Mouse (Mus musculus): ENCODE measurements at regions not wholly inside any gene's neighbourhood (a gene's known extent, or its start where the extent isn't known, plus 50 kb on each side); places are given as distances from the start of the nearest gene placed in this dataset.
A peak's percentile ranks its signal among the peaks of the same experiment; 100 is the strongest.

- no peaks in the 10 kb centered on the region for H3K9me3 ChIP-seq (ENCODE audit: low read length)
- no peak overlapping the region for H3K4me3 ChIP-seq (ENCODE audit: low read depth, low read length)
- no peaks in the 10 kb centered on the region for H3K27me3 ChIP-seq (ENCODE audit: insufficient read depth, low read length)
- no peak overlapping the region for H3K9ac ChIP-seq (replicated peaks; ENCODE audit: low read length, poor library complexity, severe bottlenecking)
- 76% methylated on average over 12 of the region's 12 CpGs for WGBS
- H3K4me1 ChIP-seq (ENCODE audit: insufficient read depth, low read length): no peaks in the 10 kb centered on the region
- TF ChIP-seq CTCF (IDR thresholded peaks at IDR 0.05): no peak
- no peaks in the 10 kb centered on the region for H3K36me3 ChIP-seq (ENCODE audit: insufficient read depth, low read length)
- ATAC-seq (ENCODE audit: low FRiP score) (no peak), DNase-seq (ENCODE audit: low spot score) (no peak)
- no peak overlapping the region for H3K27ac ChIP-seq (ENCODE audit: low read depth, low read length)
- no peak overlapping the region for H3K4me2 ChIP-seq (ENCODE audit: low read depth, low read length, poor library complexity, severe bottlenecking)
Observed at GRCm38 (mm10) chr13:107500776-107501489, 479.0 kb upstream of the Kif2a start.

- Histone ChIP-seq H3K9ac (replicated peaks; ENCODE audit: low read length, poor library complexity, severe bottlenecking) (no peak overlapping the region), H3K27ac (ENCODE audit: low read depth, low read length) (no peak overlapping the region), H3K27me3 (ENCODE audit: insufficient read depth, low read length) (no peaks in the 10 kb centered on the region), H3K9me3 (ENCODE audit: low read length) (no peaks in the 10 kb centered on the region), H3K36me3 (ENCODE audit: insufficient read depth, low read length) (no peaks in the 10 kb centered on the region), H3K4me2 (ENCODE audit: low read depth, low read length, poor library complexity, severe bottlenecking) (no peak overlapping the region), H3K4me3 (ENCODE audit: low read depth, low read length) (no peak overlapping the region), H3K4me1 (ENCODE audit: insufficient read depth, low read length) (no peaks in the 10 kb centered on the region)
- DNase-seq (ENCODE audit: low spot score) (no peak), ATAC-seq (ENCODE audit: low FRiP score) (no peak)
- WGBS: 67% methylated on average over 4 of the region's 4 CpGs
- TF ChIP-seq CTCF (IDR thresholded peaks at IDR 0.05): no peak
Observed at GRCm38 (mm10) chr13:107499296-107499695, 477.4 kb upstream of the Kif2a start.

GRCm38 (mm10) chr13:107495161-107495732, 473.3 kb upstream of the Kif2a start:
- no peak overlapping the region for H3K4me3 ChIP-seq (ENCODE audit: low read depth, low read length)
- 0 out of 2 replicates have a peak, but pooled peaks cover 3% of the 10 kb centered on the region for H3K4me1 ChIP-seq (ENCODE audit: insufficient read depth, low read length)
- no peak overlapping the region for H3K9ac ChIP-seq (replicated peaks; ENCODE audit: low read length, poor library complexity, severe bottlenecking)
- H3K36me3 ChIP-seq (ENCODE audit: insufficient read depth, low read length): no peaks in the 10 kb centered on the region
- no peak for ATAC-seq (ENCODE audit: low FRiP score)
- no peaks in the 10 kb centered on the region for H3K27me3 ChIP-seq (ENCODE audit: insufficient read depth, low read length)
- H3K4me2 ChIP-seq (ENCODE audit: low read depth, low read length, poor library complexity, severe bottlenecking): no peak overlapping the region
- WGBS: 66% methylated on average over 6 of the region's 6 CpGs
- no peak for DNase-seq (ENCODE audit: low spot score)
- TF ChIP-seq CTCF (IDR thresholded peaks at IDR 0.05): no peak
- no peak overlapping the region for H3K27ac ChIP-seq (ENCODE audit: low read depth, low read length)
- H3K9me3 ChIP-seq (ENCODE audit: low read length): no peaks in the 10 kb centered on the region

- no peaks in the 10 kb centered on the region for H3K27me3 ChIP-seq (ENCODE audit: insufficient read depth, low read length)
- no peak overlapping the region for H3K9ac ChIP-seq (replicated peaks; ENCODE audit: low read length, poor library complexity, severe bottlenecking)
- H3K27ac ChIP-seq (ENCODE audit: low read depth, low read length): no peak overlapping the region
- no peak for TF ChIP-seq CTCF (IDR thresholded peaks at IDR 0.05)
- H3K9me3 ChIP-seq (ENCODE audit: low read length): no peaks in the 10 kb centered on the region
- DNase-seq (ENCODE audit: low spot score) (peak; percentile 79), ATAC-seq (ENCODE audit: low FRiP score) (peak; percentile 31; the same call in 1 of the 2 replicates)
- no peak overlapping the region for H3K4me3 ChIP-seq (ENCODE audit: low read depth, low read length)
- 0 out of 2 replicates have a peak, but pooled peaks cover 3% of the 10 kb centered on the region for H3K4me1 ChIP-seq (ENCODE audit: insufficient read depth, low read length)
- no peak overlapping the region for H3K4me2 ChIP-seq (ENCODE audit: low read depth, low read length, poor library complexity, severe bottlenecking)
- WGBS: 80% methylated on average over 13 of the region's 13 CpGs
- no peaks in the 10 kb centered on the region for H3K36me3 ChIP-seq (ENCODE audit: insufficient read depth, low read length)
Observed at GRCm38 (mm10) chr13:107493765-107494164, 471.8 kb upstream of the Kif2a start.

GRCm38 (mm10) chr13:107492448-107492847, 470.5 kb upstream of the Kif2a start:
- Histone ChIP-seq H3K4me2 (ENCODE audit: low read depth, low read length, poor library complexity, severe bottlenecking) (no peak overlapping the region), H3K9ac (replicated peaks; ENCODE audit: low read length, poor library complexity, severe bottlenecking) (no peak overlapping the region), H3K4me3 (ENCODE audit: low read depth, low read length) (no peak overlapping the region), H3K27ac (ENCODE audit: low read depth, low read length) (no peak overlapping the region), H3K27me3 (ENCODE audit: insufficient read depth, low read length) (no peaks in the 10 kb centered on the region), H3K4me1 (ENCODE audit: insufficient read depth, low read length) (0 out of 2 replicates have a peak, but pooled peaks cover 3% of the 10 kb centered on the region), H3K9me3 (ENCODE audit: low read length) (no peaks in the 10 kb centered on the region), H3K36me3 (ENCODE audit: insufficient read depth, low read length) (no peaks in the 10 kb centered on the region)
- 91% methylated on average over 4 of the region's 4 CpGs for WGBS
- ATAC-seq (ENCODE audit: low FRiP score) (no peak), DNase-seq (ENCODE audit: low spot score) (no peak)
- no peak for TF ChIP-seq CTCF (IDR thresholded peaks at IDR 0.05)

GRCm38 (mm10) chr13:107491423-107491822, 469.5 kb upstream of the Kif2a start:
- Histone ChIP-seq H3K9me3 (ENCODE audit: low read length) (no peaks in the 10 kb centered on the region), H3K4me1 (ENCODE audit: insufficient read depth, low read length) (0 out of 2 replicates have a peak, but pooled peaks cover 3% of the 10 kb centered on the region), H3K27me3 (ENCODE audit: insufficient read depth, low read length) (no peaks in the 10 kb centered on the region), H3K27ac (ENCODE audit: low read depth, low read length) (no peak overlapping the region), H3K4me2 (ENCODE audit: low read depth, low read length, poor library complexity, severe bottlenecking) (no peak overlapping the region), H3K36me3 (ENCODE audit: insufficient read depth, low read length) (no peaks in the 10 kb centered on the region), H3K9ac (replicated peaks; ENCODE audit: low read length, poor library complexity, severe bottlenecking) (no peak overlapping the region), H3K4me3 (ENCODE audit: low read depth, low read length) (no peak overlapping the region)
- TF ChIP-seq CTCF (IDR thresholded peaks at IDR 0.05): no peak
- WGBS: 33% methylated on average over 7 of the region's 7 CpGs
- DNase-seq (ENCODE audit: low spot score) (no peak), ATAC-seq (ENCODE audit: low FRiP score) (no peak)

Data from midbrain, postnatal 0 days (tissue).